Mouse (Mus musculus): ENCODE data around the gene Bpifb4. TPM values are rescaled to one million over a fixed set of nuclear protein-coding genes. Genes with fewer than 3 reads are reported as not detected.

Bpifb4 gene
- polyA plus RNA-seq (2012; rRNA removed), result not detected in 2 replicates

GRCm38 (mm10) chr2:153937843-153938242 is at the start of gene Bpifb4:
TSS of gene Bpifb4 (plus strand) at chr2:153938212.

GRCm38 (mm10) chr2:153900088-153900487 is 37.9 kb upstream of the Bpifb4 start, which contains the start of gene Bpifb6:
TSS of gene Bpifb6 (plus strand) at chr2:153900388.

GRCm38 (mm10) chr2:153917930-153918329 is 20.1 kb upstream of the Bpifb4 start, which contains the start of gene Bpifb3:
TSS of gene Bpifb3 (plus strand) at chr2:153918230.

GRCm38 (mm10) chr2:153974582-153974981 is 36.6 kb downstream of the Bpifb4 start, which contains the start of gene Bpifa6:
TSS of gene Bpifa6 (plus strand) at chr2:153974945.

GRCm38 (mm10) chr2:154007965-154008364 is 70.0 kb downstream of the Bpifb4 start, which contains the start of gene Bpifa2:
TSS of gene Bpifa2 (plus strand) at chr2:154008265.

Other genes starting within 250 kb of the Bpifb4 start
- 0.11 and 0.20 TPM in 2 replicates for gene Dnmt3c, start 241.6 kb upstream of the Bpifb4 start, polyA plus RNA-seq (2012; rRNA removed)
- gene Mapre1, start 196.9 kb upstream of the Bpifb4 start, polyA plus RNA-seq (2012; rRNA removed), result 61.4 and 80.7 TPM in 2 replicates
- gene Efcab8, start 158.3 kb upstream of the Bpifb4 start, polyA plus RNA-seq (2012; rRNA removed), result 0.08 and 0.19 TPM in 2 replicates
- gene Sun5, start 67.1 kb upstream of the Bpifb4 start, polyA plus RNA-seq (2012; rRNA removed), result not detected in 2 replicates
- gene Bpifb2, start 63.2 kb upstream of the Bpifb4 start, polyA plus RNA-seq (2012; rRNA removed), result 0.05 TPM in 1 of 2 replicates, not detected in the other
- gene Bpifb6, start 37.8 kb upstream of the Bpifb4 start, polyA plus RNA-seq (2012; rRNA removed), result 0.04 TPM in 1 of 2 replicates, not detected in the other
- gene Bpifb3, start 20.0 kb upstream of the Bpifb4 start, polyA plus RNA-seq (2012; rRNA removed), result not detected in 2 replicates
- not detected in 2 replicates for gene Bpifa6, start 36.7 kb downstream of the Bpifb4 start, polyA plus RNA-seq (2012; rRNA removed)
- not detected in 2 replicates for gene Bpifa2, start 70.1 kb downstream of the Bpifb4 start, polyA plus RNA-seq (2012; rRNA removed)
- gene Bpifa3, start 192.1 kb downstream of the Bpifb4 start, polyA plus RNA-seq (2012; rRNA removed), result not detected in 2 replicates
- not detected in 2 replicates for gene Bpifa1, start 204.7 kb downstream of the Bpifb4 start, polyA plus RNA-seq (2012; rRNA removed)
- not detected in 2 replicates for gene Bpifa5, start 224.4 kb downstream of the Bpifb4 start, polyA plus RNA-seq (2012; rRNA removed)

Measured in central nervous system, embryonic 11.5 days (tissue).